Mouse (Mus musculus) c-Kit-negative CD71-positive TER-119-positive erythroid progenitor cells, embryonic 14.5 days (primary cell): ENCODE data around the gene Bcl3.

Source experiments
- DNase-seq: peaks from one replicate; pipeline ENCODE4 v3.0.0-alpha.2; 2013; ENCODE audit warnings: low read depth, low spot score

Gene Bcl3

GRCm38 (mm10) chr7:19822604-19823058 is at the start of gene Bcl3:
Bcl3 (minus strand) TSS chr7:19822770.
- no peak for DNase-seq

- no peak for DNase-seq
Observed at GRCm38 (mm10) chr7:19871943-19872601, 49.5 kb upstream of the Bcl3 start.

GRCm38 (mm10) chr7:19871137-19871621 is 48.6 kb upstream of the Bcl3 start:
- DNase-seq = no peak

GRCm38 (mm10) chr7:19867751-19868399 is 45.3 kb upstream of the Bcl3 start:
- no peak for DNase-seq

GRCm38 (mm10) chr7:19866490-19866889 is 43.9 kb upstream of the Bcl3 start:
- no peak for DNase-seq

GRCm38 (mm10) chr7:19865246-19866036 is 42.9 kb upstream of the Bcl3 start:
- DNase-seq = no peak

GRCm38 (mm10) chr7:19864241-19864640 is 41.7 kb upstream of the Bcl3 start:
- no peak for DNase-seq

GRCm38 (mm10) chr7:19861199-19861598 is 38.6 kb upstream of the Bcl3 start, which contains the start of gene Ceacam16:
Ceacam16 (minus strand) TSS chr7:19861299.
- DNase-seq = no peak

- no peak for DNase-seq
Observed at GRCm38 (mm10) chr7:19859740-19860139, 37.2 kb upstream of the Bcl3 start.

- no peak for DNase-seq
Observed at GRCm38 (mm10) chr7:19856283-19856682, 33.7 kb upstream of the Bcl3 start.

- no peak for DNase-seq
Observed at GRCm38 (mm10) chr7:19855663-19856062, 33.1 kb upstream of the Bcl3 start.

- no peak for DNase-seq
Observed at GRCm38 (mm10) chr7:19853526-19853925, 31.0 kb upstream of the Bcl3 start.

- DNase-seq = no peak
Observed at GRCm38 (mm10) chr7:19851858-19852570, 29.4 kb upstream of the Bcl3 start, which contains the start of gene Gm19345. Gm19345 (plus strand) TSS chr7:19852003.

GRCm38 (mm10) chr7:19844521-19845171 is 22.1 kb upstream of the Bcl3 start:
- no peak for DNase-seq

GRCm38 (mm10) chr7:19843561-19843960 is 21.0 kb upstream of the Bcl3 start:
- no peak for DNase-seq

- DNase-seq = no peak
Observed at GRCm38 (mm10) chr7:19842885-19843504, 20.4 kb upstream of the Bcl3 start.

GRCm38 (mm10) chr7:19841686-19842413 is 19.3 kb upstream of the Bcl3 start:
- no peak for DNase-seq

- DNase-seq = no peak
Observed at GRCm38 (mm10) chr7:19840936-19841335, 18.4 kb upstream of the Bcl3 start.

GRCm38 (mm10) chr7:19840371-19840770 is 17.8 kb upstream of the Bcl3 start:
- DNase-seq = no peak

GRCm38 (mm10) chr7:19836843-19837242 is 14.3 kb upstream of the Bcl3 start:
- no peak for DNase-seq
